Mouse (Mus musculus): Measurements from ENCODE around the gene Slc6a6.

DNA sequence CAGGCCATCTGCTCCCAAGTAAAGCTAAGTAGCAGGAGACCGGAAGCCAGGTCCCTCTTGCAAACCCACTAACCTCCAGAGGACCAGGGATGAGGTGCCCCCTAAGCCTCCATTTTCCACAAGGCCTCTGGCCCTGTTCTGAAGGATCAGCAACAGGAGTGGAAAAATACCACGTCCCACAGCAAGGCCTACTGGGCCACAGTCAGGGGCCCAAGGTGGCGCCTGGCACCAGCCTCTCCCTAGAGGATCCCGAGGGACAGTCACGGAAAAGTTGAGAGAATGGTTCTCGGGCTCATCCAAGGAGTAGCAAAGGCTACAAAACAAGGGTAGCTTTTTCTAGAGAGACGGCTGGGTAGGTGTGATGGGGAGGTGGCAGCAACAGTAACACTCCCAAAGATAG, 53.6 kb downstream of the Slc6a6 start:
- TF ChIP-seq CTCF (IDR thresholded peaks at IDR 0.05; ENCODE audit: low read depth) (no peak), EP300 (IDR thresholded peaks at IDR 0.05; ENCODE audit: low read depth) (no peak)
